ENCODE assay signal across 30 mouse cellular contexts in genomic region chr9:15505288-15505687, GRCm38 (mm10). TPM values are rescaled to one million over a fixed set of nuclear protein-coding genes. Genes with fewer than 3 reads are reported as not detected.
DNase-seq lines count a peak whose midpoint lies in the region; ATAC-seq and TF ChIP-seq lines count a peak whose summit lies in the region.
"Had no signal": no experiment of that assay in that cellular context is flagged by ENCODE, and none has a peak within 500 bp of the region (broad histone marks: within the 10 kb centered on the region; RNA-seq: fewer than 3 reads in every experiment).

No protein-coding gene starts in this region.

- intact Hi-C loops in gastrocnemius, adult 2 months (cut with DNase I): no loop called here

- H3K4me1 ChIP-seq in kidney, postnatal 0 days (replicated peaks; ENCODE audit: insufficient read depth, low read length): peaks cover 55% of the 10 kb centered on the region
- H3K4me1 ChIP-seq in brown adipose tissue, adult 24 weeks (ENCODE audit: control insufficient read depth, insufficient read depth, insufficient read length, low read length): peaks cover 52% of the 10 kb centered on the region
- H3K4me1 ChIP-seq in stomach, embryonic 15.5 days: peaks cover 28% of the 10 kb centered on the region; the same call in 1 of the 2 replicates

- no peak for TF ChIP-seq CTCF in gastrocnemius, adult 2 months (IDR thresholded peaks at IDR 0.05)
- TF ChIP-seq CTCF in kidney, postnatal 0 days (IDR thresholded peaks at IDR 0.05; ENCODE audit: low read depth): no peak

- H3K27ac ChIP-seq in gastrocnemius, adult 2 months: peak overlapping the region; percentile 53; the same call in 1 of the 2 replicates
- 0 out of 2 replicates have a peak overlapping the region, but pooled peaks have one; percentile 1 for H3K27ac ChIP-seq in kidney, postnatal 0 days
- peak overlapping the region; percentile 38; the same call in 1 of the 2 replicates for H3K27ac ChIP-seq in brown adipose tissue, adult 24 weeks (replicated peaks; ENCODE audit: low read depth, low read length)
- H3K27ac ChIP-seq in stomach, embryonic 15.5 days: peak overlapping the region; percentile 79; the same call in 1 of the 2 replicates
- H3K27ac ChIP-seq: embryonic facial prominence, embryonic 10.5 days; embryonic facial prominence, embryonic 15.5 days; forebrain, embryonic 12.5 days; hindbrain, embryonic 13.5 days; midbrain, embryonic 13.5 days; neural tube, embryonic 13.5 days had no signal

- H3K27me3 ChIP-seq in kidney, postnatal 0 days (ENCODE audit: insufficient read depth, low read length): no peaks in the 10 kb centered on the region
- no peaks in the 10 kb centered on the region for H3K27me3 ChIP-seq in stomach, embryonic 15.5 days (replicated peaks)
- H3K27me3 ChIP-seq: embryonic facial prominence, embryonic 15.5 days; forebrain, embryonic 12.5 days; hindbrain, embryonic 13.5 days; midbrain, embryonic 13.5 days; neural tube, embryonic 13.5 days had no signal

- no peaks in the 10 kb centered on the region for H3K9me3 ChIP-seq in kidney, postnatal 0 days (replicated peaks; ENCODE audit: low read length)
- H3K9me3 ChIP-seq in stomach, embryonic 15.5 days: no peaks in the 10 kb centered on the region
- H3K9me3 ChIP-seq: embryonic facial prominence, embryonic 10.5 days; embryonic facial prominence, embryonic 15.5 days; forebrain, embryonic 12.5 days; G1E; hindbrain, embryonic 13.5 days; midbrain, embryonic 13.5 days; neural tube, embryonic 13.5 days had no signal

- no peak overlapping the region for H3K4me2 ChIP-seq in kidney, postnatal 0 days (ENCODE audit: low read length)
- H3K4me2 ChIP-seq in stomach, embryonic 15.5 days: no peak overlapping the region
- H3K4me2 ChIP-seq: embryonic facial prominence, embryonic 15.5 days; forebrain, embryonic 12.5 days; heart, embryonic 11.5 days; hindbrain, embryonic 13.5 days; midbrain, embryonic 13.5 days; neural tube, embryonic 13.5 days had no signal

- WGBS in kidney, postnatal 0 days: 15% methylated on average over 1 of the region's 1 CpGs
- WGBS in stomach, embryonic 15.5 days: 14% methylated on average over 1 of the region's 1 CpGs

- H3K4me3 ChIP-seq in gastrocnemius, adult 2 months: no peak overlapping the region
- H3K4me3 ChIP-seq in kidney, postnatal 0 days (replicated peaks; ENCODE audit: low read depth, low read length): no peak overlapping the region
- H3K4me3 ChIP-seq in brown adipose tissue, adult 24 weeks (ENCODE audit: insufficient read depth, low read depth, low read length): no peak overlapping the region
- H3K4me3 ChIP-seq in stomach, embryonic 15.5 days (replicated peaks): no peak overlapping the region
- H3K4me3 ChIP-seq: embryonic facial prominence, embryonic 10.5 days; embryonic facial prominence, embryonic 15.5 days; forebrain, embryonic 12.5 days; hindbrain, embryonic 13.5 days; midbrain, embryonic 13.5 days; neural tube, embryonic 13.5 days had no signal

- no peak for ATAC-seq in kidney, postnatal 0 days (replicated peaks; ENCODE audit: low FRiP score, low read depth)
- peak; percentile 63; the same call in 1 of the 2 replicates for ATAC-seq in stomach, embryonic 15.5 days (ENCODE audit: insufficient read depth, low FRiP score, low read depth)
- ATAC-seq: forebrain, postnatal 0 days; midbrain, embryonic 13.5 days had no signal

- DNase-seq in gastrocnemius, adult 2 months: no peak
- DNase-seq in gastrocnemius, postnatal 10 days: no peak
- no peak for DNase-seq in kidney, postnatal 0 days (ENCODE audit: low spot score)
- DNase-seq in kidney, adult 11 months: no peak
- no peak for DNase-seq in kidney, postnatal 4 days
- no peak for DNase-seq in B cell, adult 2 months
- DNase-seq: adrenal gland, adult 8-10 months; cerebellum, adult 8-10 months; cerebellum, postnatal 25 days; forebrain, postnatal 0 days; gastrocnemius, postnatal 25 days; heart, adult 11 months; heart, postnatal 4 days; kidney, adult 9 months; layer of hippocampus, postnatal 36 days; lung, adult 18-20 months; lung, postnatal 14 days; right cerebral cortex, postnatal 4 days; thymus, adult 18-20 months; thymus, postnatal 25 days had no signal

- no peaks in the 10 kb centered on the region for H3K36me3 ChIP-seq in kidney, postnatal 0 days (ENCODE audit: insufficient read depth, low read length)
- H3K36me3 ChIP-seq in stomach, embryonic 15.5 days: no peaks in the 10 kb centered on the region
- H3K36me3 ChIP-seq: embryonic facial prominence, embryonic 15.5 days; forebrain, embryonic 12.5 days; G1E; hindbrain, embryonic 13.5 days; midbrain, embryonic 13.5 days; neural tube, embryonic 13.5 days had no signal

- no peak overlapping the region for H3K9ac ChIP-seq in kidney, postnatal 0 days (ENCODE audit: low read depth, low read length)
- H3K9ac ChIP-seq in stomach, embryonic 15.5 days: no peak overlapping the region
- H3K9ac ChIP-seq: embryonic facial prominence, embryonic 15.5 days; forebrain, embryonic 12.5 days; forebrain, postnatal 0 days; hindbrain, embryonic 13.5 days; midbrain, embryonic 13.5 days; neural tube, embryonic 13.5 days had no signal

RNA-seq across cellular contexts. Expression of gene Smco4, which starts 12.1 kb away (rescaled TPM):
- total RNA-seq in gastrocnemius, adult 2 months (2021): 10 to 100 TPM in 1 of 2 experiments, 1 to 10 TPM in 1; 6.8 to 15.0 TPM
- total RNA-seq in gastrocnemius, postnatal 10 days (2021): 10 to 100 TPM; 17.0 to 17.9 TPM
- 3.7 and 3.9 TPM in 2 replicates for polyA plus RNA-seq in kidney, postnatal 0 days (2015; fragmentation: Nextera tagmentation; extraction: Ambion mirVana)
- 14.5 and 22.4 TPM in 2 replicates for polyA plus RNA-seq in brown adipose tissue, adult 24 weeks (2012; ENCODE audit: insufficient read depth, insufficient read length, missing spikeins)
- polyA plus RNA-seq in stomach, embryonic 15.5 days (2015; fragmentation: Nextera tagmentation; extraction: Ambion mirVana): 4.1 and 4.9 TPM in 2 replicates
- polyA plus RNA-seq: G1E had no signal

Comparison
In these comparisons a context has a peak if more than half of its experiments do, and no peak if none do; other contexts are left out.
1. H3K27ac ChIP-seq: peak in every context shown above with its lines; median percentile 79 in stomach, embryonic 15.5 days; 53 in gastrocnemius, adult 2 months; 38 in brown adipose tissue, adult 24 weeks; 1 in kidney, postnatal 0 days.